ENCODE assay signal across 16 mouse cellular contexts in the genomic region with DNA sequence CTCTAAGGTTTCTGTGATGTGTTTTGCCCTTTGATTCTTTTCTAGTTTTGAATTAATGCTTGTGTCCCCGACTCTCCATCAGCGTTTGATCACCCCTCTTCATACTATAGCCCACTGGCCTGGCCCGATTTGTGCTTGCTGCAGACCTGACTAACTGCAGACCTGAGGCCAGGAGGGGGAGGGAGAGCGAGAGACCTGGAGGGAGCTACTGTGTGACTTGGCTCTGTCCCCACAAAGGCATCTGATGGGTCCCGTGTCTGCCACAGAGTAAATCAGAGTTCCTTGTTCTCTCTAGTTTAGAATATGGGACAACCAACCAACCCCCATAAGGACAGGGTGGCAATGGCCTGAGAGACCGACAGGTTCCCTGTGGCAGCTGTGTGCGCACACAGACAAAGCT.
"Had no signal": no experiment of that assay in that cellular context is flagged by ENCODE, and none has a peak within 500 bp of the region (broad histone marks: within the 10 kb centered on the region; RNA-seq: fewer than 3 reads in every experiment).

No protein-coding gene starts in this region.

- H3K27ac ChIP-seq: kidney, embryonic 15.5 days; limb, embryonic 12.5 days; limb, embryonic 15.5 days; liver, embryonic 14.5 days; macrophage; neural tube, embryonic 12.5 days; neural tube, embryonic 15.5 days; stomach, embryonic 15.5 days had no signal

- H3K27me3 ChIP-seq: neural tube, embryonic 15.5 days; stomach, embryonic 15.5 days had no signal

- H3K4me2 ChIP-seq: kidney, embryonic 15.5 days; limb, embryonic 12.5 days; limb, embryonic 15.5 days; liver, embryonic 11.5 days; lung, embryonic 14.5 days; neural tube, embryonic 12.5 days; neural tube, embryonic 15.5 days; stomach, embryonic 15.5 days had no signal

- DNase-seq: left cerebral cortex, postnatal 4 days; liver, postnatal 0 days; lung, embryonic 14.5 days; midbrain, embryonic 14.5 days; retina, postnatal 1 day; spleen, adult 18-20 months; thymus, postnatal 25 days had no signal

- H3K9ac ChIP-seq: kidney, embryonic 15.5 days; limb, embryonic 12.5 days; limb, embryonic 15.5 days; liver, embryonic 14.5 days; liver, postnatal 0 days; lung, embryonic 14.5 days; neural tube, embryonic 12.5 days; neural tube, embryonic 15.5 days; stomach, embryonic 15.5 days had no signal

- ATAC-seq: liver, postnatal 0 days had no signal

- H3K9me3 ChIP-seq: kidney, embryonic 15.5 days; limb, embryonic 12.5 days; limb, embryonic 15.5 days; neural tube, embryonic 12.5 days; neural tube, embryonic 15.5 days; stomach, embryonic 15.5 days had no signal

- H3K4me3 ChIP-seq: kidney, embryonic 15.5 days; limb, embryonic 12.5 days; limb, embryonic 15.5 days; neural tube, embryonic 12.5 days; neural tube, embryonic 15.5 days; stomach, embryonic 15.5 days had no signal

- H3K4me1 ChIP-seq: stomach, embryonic 15.5 days had no signal

- H3K36me3 ChIP-seq: kidney, embryonic 15.5 days; limb, embryonic 12.5 days; limb, embryonic 15.5 days; neural tube, embryonic 12.5 days; neural tube, embryonic 15.5 days; stomach, embryonic 15.5 days had no signal
